Mouse (Mus musculus) kidney, embryonic 15.5 days (tissue): ENCODE data around the gene Eef1a1. TPM values are rescaled to one million over a fixed set of nuclear protein-coding genes. Genes with fewer than 3 reads are reported as not detected.

ENCODE experiments used
- ATAC-seq: fragments of 200-750 bp; cut with Nextera tagmentation; replicated peaks from 2 replicates; pipeline ENCODE4 v1.8.0; 2017; ENCODE audit warnings: moderate TSS enrichment; ENCODE audit not compliant: low FRiP score
- H3K27ac ChIP-seq: fragments of 300-500 bp; sonication (generic); 2 replicates; pipeline ENCODE4 v1.5.1; 2015; ENCODE audit warnings: mild to moderate bottlenecking, inconsistent platforms
- H3K27me3 ChIP-seq: fragments of 300-500 bp; sonication (generic); 2 replicates; pipeline ENCODE4 v1.6.1; 2015; ENCODE audit warnings: inconsistent platforms
- H3K36me3 ChIP-seq: fragments of 300-500 bp; sonication (generic); 2 replicates; pipeline ENCODE4 v1.6.1; 2015; ENCODE audit warnings: inconsistent platforms
- H3K4me1 ChIP-seq: fragments of 300-500 bp; sonication (generic); 2 replicates; pipeline ENCODE4 v1.6.1; 2015; ENCODE audit warnings: inconsistent platforms
- H3K4me2 ChIP-seq: fragments of 300-500 bp; sonication (generic); 2 replicates; pipeline ENCODE4 v1.6.1; 2015; ENCODE audit warnings: moderate library complexity, mild to moderate bottlenecking, inconsistent platforms
- H3K4me3 ChIP-seq: fragments of 300-500 bp; sonication (generic); replicated peaks from 2 replicates; pipeline ENCODE4 v1.5.1; 2015; ENCODE audit warnings: mild to moderate bottlenecking, inconsistent platforms
- H3K9ac ChIP-seq: fragments of 300-500 bp; sonication (generic); 2 replicates; pipeline ENCODE4 v1.6.1; 2015; ENCODE audit warnings: mild to moderate bottlenecking, inconsistent platforms
- H3K9me3 ChIP-seq: fragments of 300-500 bp; sonication (generic); replicated peaks from 2 replicates; pipeline ENCODE4 v1.6.1; 2016; ENCODE audit warnings: inconsistent platforms
- WGBS: fragments of 180-500 bp; shearing (Covaris S2); methylation state at CpG from one replicate; pipeline ENCODE4 v1.1.7; 2015; ENCODE audit warnings: mixed read lengths; 5-methylcytosine and 5-hydroxymethylcytosine counted together
- microRNA-seq: library from miRNA; unstranded; fragments of <30 nt; microRNA quantifications from one replicate; pipeline ENCODE4, GENCODE M21; 2016
- polyA plus RNA-seq: library from polyadenylated mRNA; unstranded; fragments of >200 nt; fragmentation: Nextera tagmentation; extraction: Ambion mirVana; gene quantifications from 2 replicates; pipeline ENCODE4 v1.2.1, GENCODE M21; 2015

Gene Eef1a1
- polyA plus RNA-seq, 1 experiment from 2014 or later: 4,779 TPM

DNA sequence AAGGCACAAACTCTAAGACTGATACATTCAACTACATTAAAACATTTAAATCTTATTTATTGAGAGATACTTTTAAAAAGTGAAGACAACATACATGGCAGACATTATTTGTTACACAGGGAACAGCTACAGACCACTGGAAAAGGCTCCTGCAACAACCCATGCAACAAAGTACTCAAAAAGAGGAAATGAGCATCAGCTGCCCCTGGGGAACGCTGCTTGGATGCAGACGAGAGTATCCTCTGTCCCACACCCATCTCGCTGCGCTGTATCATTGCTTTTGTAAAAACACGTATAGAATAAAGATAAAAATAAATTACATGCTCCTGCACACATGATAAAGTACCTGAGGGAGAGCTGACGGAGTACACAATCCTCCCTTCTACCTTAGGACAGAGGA is 58.5 kb downstream of the Eef1a1 start:
- ATAC-seq: no peak
- Histone ChIP-seq H3K27ac (no peak overlapping the region), H3K4me1 (peaks cover 12% of the 10 kb centered on the region), H3K36me3 (no peaks in the 10 kb centered on the region), H3K4me3 (no peak overlapping the region), H3K9me3 (no peaks in the 10 kb centered on the region), H3K4me2 (no peak overlapping the region), H3K9ac (no peak overlapping the region), H3K27me3 (no peaks in the 10 kb centered on the region)
- WGBS: 65% methylated on average over 6 of the region's 6 CpGs

- no peaks in the 10 kb centered on the region for H3K36me3 ChIP-seq
- ATAC-seq: no peak
- 53% methylated on average over 2 of the region's 2 CpGs for WGBS
- H3K9ac ChIP-seq: no peak overlapping the region
- no peaks in the 10 kb centered on the region for H3K27me3 ChIP-seq
- H3K4me2 ChIP-seq: no peak overlapping the region
- no peak overlapping the region for H3K27ac ChIP-seq
- H3K9me3 ChIP-seq: no peaks in the 10 kb centered on the region
- H3K4me1 ChIP-seq: peaks cover 12% of the 10 kb centered on the region
- no peak overlapping the region for H3K4me3 ChIP-seq
Observed at GRCm38 (mm10) chr9:78429551-78429950, 59.4 kb downstream of the Eef1a1 start.

DNA sequence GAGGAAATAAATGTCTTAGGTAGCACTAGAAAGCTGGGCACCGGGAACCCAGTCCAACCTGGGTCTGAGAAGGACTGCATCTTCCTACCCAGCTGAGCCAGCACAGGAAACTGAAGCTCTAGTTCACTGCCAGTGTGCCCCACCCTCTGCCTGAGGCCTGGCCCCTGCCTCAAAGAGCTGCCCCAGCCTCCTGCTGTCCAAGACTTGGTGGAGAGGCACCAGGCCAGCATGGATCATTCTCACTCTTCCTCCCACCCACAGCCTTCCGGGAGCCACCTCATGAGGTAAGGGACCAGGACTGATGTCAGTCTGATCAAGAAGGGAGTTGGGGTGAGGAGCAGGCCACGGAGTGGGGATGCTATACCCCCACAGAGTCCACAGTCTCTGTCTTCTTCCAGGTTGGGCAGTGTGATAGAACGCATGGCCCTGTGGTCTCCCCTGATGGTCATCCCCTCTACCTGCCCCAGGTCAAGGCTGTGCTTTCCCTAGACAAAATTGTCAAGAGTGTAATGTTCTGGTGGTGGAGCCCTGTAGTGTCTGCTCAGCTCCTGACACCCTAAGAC is 60.0 kb downstream of the Eef1a1 start:
- Histone ChIP-seq H3K4me3 (no peak overlapping the region), H3K27ac (no peak overlapping the region), H3K9me3 (no peaks in the 10 kb centered on the region), H3K4me1 (peaks cover 12% of the 10 kb centered on the region), H3K27me3 (no peaks in the 10 kb centered on the region), H3K36me3 (no peaks in the 10 kb centered on the region), H3K4me2 (no peak overlapping the region), H3K9ac (no peak overlapping the region)
- 83% methylated on average over 4 of the region's 4 CpGs for WGBS
- ATAC-seq: 0 out of 2 replicates have a peak, but pooled peaks have one; percentile 15

Small RNA genes within 50 kb of the gene (microRNA-seq; reads per million reads assigned to microRNA genes)
- gene Gm26377: not detected

Other genes with a start within 250 kb of the Eef1a1 start
- 0.21 and 0.31 TPM in 2 replicates for gene Gm3776, start 232.0 kb downstream of the Eef1a1 start, polyA plus RNA-seq
- gene Gm10639, start 199.2 kb downstream of the Eef1a1 start, polyA plus RNA-seq: 13.8 and 18.2 TPM in 2 replicates
- not detected in 2 replicates for gene Omt2a, start 174.4 kb downstream of the Eef1a1 start, polyA plus RNA-seq
- not detected in 2 replicates for gene Omt2b, start 161.6 kb downstream of the Eef1a1 start, polyA plus RNA-seq
- gene Gsta2, start 133.4 kb downstream of the Eef1a1 start, polyA plus RNA-seq: 41.3 and 45.0 TPM in 2 replicates
- not detected in 2 replicates for gene Dppa5a, start 121.0 kb downstream of the Eef1a1 start, polyA plus RNA-seq
- gene Ooep, start 110.4 kb downstream of the Eef1a1 start, polyA plus RNA-seq: 1.3 and 1.9 TPM in 2 replicates
- 0.22 and 0.31 TPM in 2 replicates for gene Ddx43, start 93.4 kb downstream of the Eef1a1 start, polyA plus RNA-seq
- gene Cgas, start 45.9 kb downstream of the Eef1a1 start, polyA plus RNA-seq: 2.1 and 2.8 TPM in 2 replicates
- gene Mto1, start 40.9 kb downstream of the Eef1a1 start, polyA plus RNA-seq: 26.7 and 27.9 TPM in 2 replicates
- gene Gm17324, start 40.4 kb downstream of the Eef1a1 start, polyA plus RNA-seq: 0.55 and 1.4 TPM in 2 replicates
- gene Slc17a5, start 98.9 kb upstream of the Eef1a1 start, polyA plus RNA-seq: 17.8 and 18.0 TPM in 2 replicates
- 6.2 and 6.9 TPM in 2 replicates for gene Cd109, start 126.4 kb upstream of the Eef1a1 start, polyA plus RNA-seq